Mouse (Mus musculus): ENCODE measurements around the gene Hnrnpf.
A peak's percentile ranks its signal among the peaks of the same experiment; 100 is the strongest.
"Not testable (repeated sequence)": the region's sequence is repeated elsewhere in the genome, so short reads cannot be mapped to it uniquely, and the experiment has no call there.

Gene Hnrnpf

GRCm38 (mm10) chr6:117900126-117901080, at the start of gene Hnrnpf:
TSS of gene Hnrnpf (plus strand) at chr6:117900324.
- no peak for DNase-seq (ENCODE audit: low spot score)

- DNase-seq (ENCODE audit: low spot score), result no peak
These were observed 48.4 kb upstream of the Hnrnpf start for GRCm38 (mm10) chr6:117851747-117852146.

GRCm38 (mm10) chr6:117857990-117858389, 42.1 kb upstream of the Hnrnpf start:
- no peak for DNase-seq (ENCODE audit: low spot score)

GRCm38 (mm10) chr6:117861848-117862247, 38.3 kb upstream of the Hnrnpf start, which contains the start of gene Zfp239:
TSS of gene Zfp239 (plus strand) at chr6:117862100.
- DNase-seq (ENCODE audit: low spot score), result no peak

GRCm38 (mm10) chr6:117862465-117862864, 37.7 kb upstream of the Hnrnpf start:
- DNase-seq (ENCODE audit: low spot score), result no peak

- DNase-seq (ENCODE audit: low spot score), result peak; percentile 65
These were observed 37.1 kb upstream of the Hnrnpf start for GRCm38 (mm10) chr6:117862899-117863620.

- no peak for DNase-seq (ENCODE audit: low spot score)
These were observed 36.4 kb upstream of the Hnrnpf start for GRCm38 (mm10) chr6:117863751-117864150.

GRCm38 (mm10) chr6:117868187-117868586, 31.9 kb upstream of the Hnrnpf start:
- DNase-seq (ENCODE audit: low spot score), result no peak

- no peak for DNase-seq (ENCODE audit: low spot score)
These were observed 29.1 kb upstream of the Hnrnpf start for GRCm38 (mm10) chr6:117871034-117871433.

GRCm38 (mm10) chr6:117873450-117873849, 26.7 kb upstream of the Hnrnpf start:
- not testable (repeated sequence) for DNase-seq (ENCODE audit: low spot score)

- peak; percentile 74 for DNase-seq (ENCODE audit: low spot score)
These were observed 25.4 kb upstream of the Hnrnpf start for GRCm38 (mm10) chr6:117874621-117875281.

- peak; percentile 94 for DNase-seq (ENCODE audit: low spot score)
These were observed 21.3 kb upstream of the Hnrnpf start for GRCm38 (mm10) chr6:117878700-117879407.

- peak; percentile 98 for DNase-seq (ENCODE audit: low spot score)
These were observed 20.6 kb upstream of the Hnrnpf start for GRCm38 (mm10) chr6:117879408-117880115.

- no peak for DNase-seq (ENCODE audit: low spot score)
These were observed 19.7 kb upstream of the Hnrnpf start for GRCm38 (mm10) chr6:117880394-117880838.

- no peak for DNase-seq (ENCODE audit: low spot score)
These were observed 18.9 kb upstream of the Hnrnpf start for GRCm38 (mm10) chr6:117881229-117881628.

- no peak for DNase-seq (ENCODE audit: low spot score)
These were observed 18.1 kb upstream of the Hnrnpf start for GRCm38 (mm10) chr6:117881997-117882396.

GRCm38 (mm10) chr6:117885943-117886342, 14.2 kb upstream of the Hnrnpf start:
- no peak for DNase-seq (ENCODE audit: low spot score)

- DNase-seq (ENCODE audit: low spot score), result no peak
These were observed 12.1 kb upstream of the Hnrnpf start for GRCm38 (mm10) chr6:117888032-117888431.

GRCm38 (mm10) chr6:117888642-117889096, 11.5 kb upstream of the Hnrnpf start:
- no peak for DNase-seq (ENCODE audit: low spot score)

GRCm38 (mm10) chr6:117890257-117890656, 9.9 kb upstream of the Hnrnpf start:
- DNase-seq (ENCODE audit: low spot score), result no peak
